Mouse (Mus musculus) megakaryocyte, embryonic 14.5 days (primary cell): ENCODE measurements around the gene Olfr961. TPM values are rescaled to one million over a fixed set of nuclear protein-coding genes. Genes with fewer than 3 reads are reported as not detected.

Experiments used
- H3K27me3 ChIP-seq: replicated peaks from 2 replicates; pipeline ENCODE3; 2012; ENCODE audit warnings: inconsistent platforms
- H3K36me3 ChIP-seq: replicated peaks from 2 replicates; pipeline ENCODE3; 2012; ENCODE audit warnings: low read length, inconsistent platforms, mixed read lengths
- H3K4me1 ChIP-seq: 2 replicates; pipeline ENCODE4 v1.6.1; 2012; ENCODE audit warnings: inconsistent platforms
- H3K4me3 ChIP-seq: replicated peaks from 2 replicates; pipeline ENCODE3; 2012; ENCODE audit warnings: moderate library complexity, mild to moderate bottlenecking, inconsistent platforms
- H3K9me3 ChIP-seq: 2 replicates; pipeline ENCODE4 v1.6.1; 2012; ENCODE audit warnings: inconsistent platforms
- FLI1 ChIP-seq: IDR thresholded peaks from 2 replicates; pipeline ENCODE4 v1.6.1; 2012; ENCODE audit warnings: low read length, inconsistent platforms, mixed read lengths
- GATA1 ChIP-seq: IDR thresholded peaks from 3 replicates; pipeline ENCODE4 v1.6.1; 2012; ENCODE audit warnings: mixed read lengths, low read length, inconsistent platforms, borderline replicate concordance
- polyA plus RNA-seq: library from polyadenylated mRNA; stranded (reverse); fragments of >175 nt; gene quantifications from 2 replicates; pipeline ENCODE4 v1.2.3, GENCODE M21; 2012; ENCODE audit warnings: low replicate concordance; ENCODE audit not compliant: insufficient read depth

The Olfr961 gene
- polyA plus RNA-seq: not detected in 2 replicates

DNA sequence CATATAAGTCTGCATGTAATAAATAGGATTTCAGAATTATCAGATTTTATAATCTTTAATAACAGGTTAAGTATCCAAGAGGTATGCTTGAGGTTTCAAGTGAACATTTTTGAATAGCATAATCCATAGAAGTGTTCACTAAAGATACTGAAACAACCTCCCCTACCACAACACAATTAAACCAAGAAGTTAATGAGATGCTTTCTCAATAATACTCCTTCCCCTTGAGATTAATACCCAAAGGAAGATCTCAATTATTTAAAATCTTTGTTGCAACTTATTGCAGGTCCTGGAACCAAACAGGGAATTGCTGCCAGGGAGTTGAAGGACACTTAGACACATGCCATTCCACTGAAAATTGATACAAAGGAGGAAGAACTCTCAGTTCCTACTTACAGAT is at the start of gene Olfr961:
TSS of gene Olfr961 (plus strand) at position 301 of the 400 bp plus-strand sequence.
- H3K36me3 ChIP-seq: no peaks in the 10 kb centered on the region
- H3K4me1 ChIP-seq: no peaks in the 10 kb centered on the region
- no peaks in the 10 kb centered on the region for H3K9me3 ChIP-seq
- TF ChIP-seq GATA1: no peak
- no peak for TF ChIP-seq FLI1
- H3K27me3 ChIP-seq: no peaks in the 10 kb centered on the region
- H3K4me3 ChIP-seq: no peak within 1 kb of the TSS

DNA sequence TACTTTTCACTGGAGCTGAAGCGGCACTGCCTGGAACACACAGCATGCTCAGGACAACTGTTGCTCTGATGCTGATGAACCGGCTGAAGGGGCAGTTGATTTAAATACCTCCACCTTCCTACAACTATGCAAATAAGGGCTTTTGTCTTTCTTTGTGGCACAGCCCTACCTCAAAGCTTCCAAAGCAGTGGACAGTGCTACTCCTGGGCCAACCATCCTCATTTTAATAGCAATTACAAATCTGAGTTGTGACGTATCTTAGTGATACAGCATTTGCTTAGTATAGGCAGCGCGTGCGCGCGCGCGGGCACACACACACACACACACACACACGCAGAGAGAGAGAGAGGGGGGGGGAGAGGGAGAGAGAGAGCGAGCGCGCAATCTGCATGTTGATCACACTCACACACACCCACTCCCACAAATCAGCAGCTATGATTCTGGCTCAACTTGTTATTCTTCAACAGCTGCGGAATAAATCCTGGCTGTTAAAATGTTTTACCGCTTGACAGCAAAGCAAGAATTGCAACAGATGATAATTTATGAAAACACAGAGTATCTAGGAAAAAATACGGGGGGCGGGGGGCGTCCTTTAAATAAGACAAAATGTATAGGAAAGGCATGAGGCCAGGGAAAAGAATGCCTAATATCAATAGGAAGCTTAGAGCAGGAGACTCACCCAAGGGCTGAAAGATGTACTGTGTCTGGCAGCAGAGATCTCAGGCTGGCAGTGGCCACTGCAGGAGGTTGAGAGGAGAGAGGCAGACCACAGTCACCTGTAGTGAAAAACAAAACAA is 42.2 kb upstream of the Olfr961 start:
- TF ChIP-seq FLI1: no peak
- TF ChIP-seq GATA1: no peak
- Histone ChIP-seq H3K36me3 (no peaks in the 10 kb centered on the region), H3K27me3 (peaks cover 15% of the 10 kb centered on the region), H3K9me3 (no peaks in the 10 kb centered on the region), H3K4me3 (no peak overlapping the region), H3K4me1 (no peaks in the 10 kb centered on the region)

- Histone ChIP-seq H3K36me3 (no peaks in the 10 kb centered on the region), H3K4me1 (no peaks in the 10 kb centered on the region), H3K9me3 (no peaks in the 10 kb centered on the region), H3K27me3 (peaks cover 15% of the 10 kb centered on the region), H3K4me3 (no peak overlapping the region)
- TF ChIP-seq GATA1 (no peak), FLI1 (no peak)
Measured at GRCm38 (mm10) chr9:39603333-39603845, 41.5 kb upstream of the Olfr961 start.

- no peaks in the 10 kb centered on the region for H3K36me3 ChIP-seq
- no peaks in the 10 kb centered on the region for H3K4me1 ChIP-seq
- peaks cover 15% of the 10 kb centered on the region for H3K27me3 ChIP-seq
- H3K4me3 ChIP-seq: no peak within 1 kb of the TSS
- H3K9me3 ChIP-seq: no peaks in the 10 kb centered on the region
- no peak for TF ChIP-seq GATA1
- TF ChIP-seq FLI1: no peak
Measured at GRCm38 (mm10) chr9:39603999-39604453, 40.9 kb upstream of the Olfr961 start, which contains the start of gene AW551984. Gene AW551984 (minus strand): TSS chr9:39604403.

- TF ChIP-seq FLI1 (no peak), GATA1 (no peak)
- Histone ChIP-seq H3K4me3 (no peak overlapping the region), H3K4me1 (no peaks in the 10 kb centered on the region), H3K27me3 (peaks cover 5% of the 10 kb centered on the region), H3K9me3 (no peaks in the 10 kb centered on the region), H3K36me3 (no peaks in the 10 kb centered on the region)
Measured at GRCm38 (mm10) chr9:39608497-39608896, 36.4 kb upstream of the Olfr961 start.

DNA sequence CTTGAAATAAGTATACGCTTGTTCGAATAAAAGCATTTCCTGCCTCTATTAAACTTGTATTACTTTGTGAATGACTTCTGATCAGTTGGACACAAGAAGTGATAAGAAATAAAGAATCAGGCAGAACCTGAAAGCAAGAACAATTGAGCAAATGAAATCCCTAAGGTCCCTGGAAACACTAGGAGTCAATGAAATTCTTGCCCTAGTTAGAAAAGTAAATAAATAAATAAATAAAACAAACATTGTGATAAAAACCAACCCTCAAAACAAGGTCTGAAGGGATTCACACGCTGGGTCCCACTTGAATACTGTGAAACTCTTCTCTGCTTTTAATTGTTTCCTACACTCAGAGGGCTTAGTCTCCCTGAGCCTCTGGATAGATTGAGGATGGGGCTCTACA is 34.5 kb upstream of the Olfr961 start, which contains the start of gene Olfr148:
TSS of gene Olfr148 (plus strand) at position 301 of the 400 bp plus-strand sequence.
- Histone ChIP-seq H3K36me3 (no peaks in the 10 kb centered on the region), H3K9me3 (no peaks in the 10 kb centered on the region), H3K4me3 (no peak within 1 kb of the TSS), H3K4me1 (no peaks in the 10 kb centered on the region), H3K27me3 (no peaks in the 10 kb centered on the region)
- TF ChIP-seq GATA1 (no peak), FLI1 (no peak)

DNA sequence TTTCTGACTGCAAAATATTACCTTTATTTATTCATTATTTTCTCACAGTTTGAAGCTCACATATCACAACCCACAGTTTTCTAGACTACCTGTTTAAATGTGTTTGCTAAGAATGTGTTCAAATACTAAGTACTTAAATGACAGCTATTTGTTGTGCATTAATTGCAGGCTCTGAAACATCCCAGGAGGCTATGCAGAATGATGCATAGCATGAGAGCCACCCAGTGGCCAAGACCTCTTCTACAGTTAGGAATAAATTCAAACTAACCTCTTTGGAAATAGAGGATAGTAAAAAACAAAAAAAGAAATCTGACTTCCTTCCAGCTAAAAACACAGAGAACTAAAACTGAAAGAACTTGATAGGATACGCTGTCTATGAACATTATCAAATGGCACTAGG is 32.9 kb upstream of the Olfr961 start:
- TF ChIP-seq GATA1 (no peak), FLI1 (no peak)
- Histone ChIP-seq H3K4me1 (no peaks in the 10 kb centered on the region), H3K4me3 (no peak overlapping the region), H3K27me3 (no peaks in the 10 kb centered on the region), H3K9me3 (no peaks in the 10 kb centered on the region), H3K36me3 (no peaks in the 10 kb centered on the region)

GRCm38 (mm10) chr9:39621073-39621472 is 23.8 kb upstream of the Olfr961 start, which contains the start of gene Olfr960:
Gene Olfr960 (plus strand): TSS chr9:39621373.
- H3K4me1 ChIP-seq: no peaks in the 10 kb centered on the region
- no peaks in the 10 kb centered on the region for H3K36me3 ChIP-seq
- no peaks in the 10 kb centered on the region for H3K27me3 ChIP-seq
- H3K9me3 ChIP-seq: no peaks in the 10 kb centered on the region
- TF ChIP-seq FLI1 (no peak), GATA1 (no peak)
- no peak within 1 kb of the TSS for H3K4me3 ChIP-seq

- H3K4me1 ChIP-seq: no peaks in the 10 kb centered on the region
- no peaks in the 10 kb centered on the region for H3K9me3 ChIP-seq
- TF ChIP-seq GATA1: no peak
- no peak for TF ChIP-seq FLI1
- H3K27me3 ChIP-seq: no peaks in the 10 kb centered on the region
- H3K36me3 ChIP-seq: no peaks in the 10 kb centered on the region
- H3K4me3 ChIP-seq: no peak overlapping the region
Measured at GRCm38 (mm10) chr9:39623783-39624182, 21.1 kb upstream of the Olfr961 start.

GRCm38 (mm10) chr9:39624711-39625110 is 20.2 kb upstream of the Olfr961 start:
- no peak for TF ChIP-seq GATA1
- Histone ChIP-seq H3K4me1 (no peaks in the 10 kb centered on the region), H3K27me3 (no peaks in the 10 kb centered on the region), H3K4me3 (no peak overlapping the region), H3K9me3 (no peaks in the 10 kb centered on the region), H3K36me3 (no peaks in the 10 kb centered on the region)
